In the genomic region with DNA sequence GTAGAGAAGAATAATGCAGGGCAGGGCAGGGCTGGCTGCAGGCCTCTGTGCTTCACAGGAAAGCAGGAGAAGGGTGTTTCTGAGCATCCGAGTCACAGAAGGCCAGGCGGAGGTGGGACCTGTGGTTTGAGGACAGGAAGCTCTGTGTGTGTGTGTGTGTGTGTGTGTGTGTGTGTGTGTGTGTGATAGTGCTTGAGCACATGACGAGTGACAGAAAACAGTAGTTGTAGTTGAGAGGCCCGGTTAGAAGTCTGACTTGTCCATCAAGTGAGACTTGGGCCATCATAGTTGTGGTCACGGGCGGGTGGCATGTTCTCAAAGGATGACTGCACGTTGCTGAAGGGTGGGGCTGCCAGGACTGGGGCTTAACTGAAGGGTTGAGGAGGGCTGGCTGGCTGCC, we compare ENCODE assay signal across 12 mouse cellular contexts. TPM values are rescaled to one million over a fixed set of nuclear protein-coding genes. Genes with fewer than 3 reads are reported as not detected.
DNase-seq lines count a peak whose midpoint lies in the region; ATAC-seq lines count a peak whose summit lies in the region.
"Had no signal": no experiment of that assay in that cellular context is flagged by ENCODE, and none has a peak within 500 bp of the region (broad histone marks: within the 10 kb centered on the region; RNA-seq: fewer than 3 reads in every experiment).

No protein-coding gene starts in this region.

- H3K9me3 ChIP-seq in heart, embryonic 16.5 days (replicated peaks; ENCODE audit: control insufficient read depth, low read length), result no peaks in the 10 kb centered on the region
- no peaks in the 10 kb centered on the region for H3K9me3 ChIP-seq in stomach, embryonic 15.5 days
- H3K9me3 ChIP-seq: heart, embryonic 15.5 days had no signal

- no peaks in the 10 kb centered on the region for H3K27me3 ChIP-seq in heart, embryonic 16.5 days (ENCODE audit: control insufficient read depth, insufficient read depth, low read length)
- H3K27me3 ChIP-seq in stomach, embryonic 15.5 days (replicated peaks), result no peaks in the 10 kb centered on the region
- H3K27me3 ChIP-seq: heart, embryonic 15.5 days had no signal

- peaks cover 63% of the 10 kb centered on the region for H3K36me3 ChIP-seq in heart, embryonic 16.5 days (ENCODE audit: control insufficient read depth, insufficient read depth)
- H3K36me3 ChIP-seq in stomach, embryonic 15.5 days, result peaks cover 60% of the 10 kb centered on the region

- H3K4me2 ChIP-seq in heart, embryonic 16.5 days (ENCODE audit: low read depth, low read length), result no peak overlapping the region
- no peak overlapping the region for H3K4me2 ChIP-seq in stomach, embryonic 15.5 days
- H3K4me2 ChIP-seq: heart, embryonic 15.5 days had no signal

- intact Hi-C loops in left cerebral cortex, postnatal 36 days (cut with DNase I), result no loop called here

- H3K4me3 ChIP-seq in heart, embryonic 16.5 days (ENCODE audit: low read length), result no peak overlapping the region
- H3K4me3 ChIP-seq in brown adipose tissue, adult 24 weeks (ENCODE audit: insufficient read depth, low read depth, low read length), result no peak overlapping the region
- no peak overlapping the region for H3K4me3 ChIP-seq in stomach, embryonic 15.5 days (replicated peaks)
- H3K4me3 ChIP-seq: erythroblast, embryonic 14.5 days; heart, embryonic 15.5 days; left cerebral cortex, adult 2 months had no signal

- H3K9ac ChIP-seq in heart, embryonic 16.5 days (ENCODE audit: low read length), result no peak overlapping the region
- no peak overlapping the region for H3K9ac ChIP-seq in stomach, embryonic 15.5 days
- H3K9ac ChIP-seq: heart, embryonic 15.5 days had no signal

- peak; percentile 28; the same call in 1 of the 2 replicates for ATAC-seq in heart, embryonic 16.5 days (replicated peaks; ENCODE audit: extremely low read depth, insufficient read depth, low FRiP score)
- no peak for ATAC-seq in stomach, embryonic 15.5 days (ENCODE audit: insufficient read depth, low FRiP score, low read depth)

- DNase-seq in heart, adult 9 months (ENCODE audit: low spot score in 2 of 2), result no peak
- peak; percentile 14 for DNase-seq in lung, postnatal 14 days
- DNase-seq in left cerebral cortex, postnatal 36 days (ENCODE audit: low spot score in 2 of 2), result no peak
- DNase-seq in layer of hippocampus, adult 18-20 months (ENCODE audit: low spot score in 2 of 2), result no peak
- no peak for DNase-seq in gastrocnemius, postnatal 10 days

- WGBS in heart, embryonic 16.5 days, result 48% methylated on average over 7 of the region's 7 CpGs
- 48% methylated on average over 7 of the region's 7 CpGs for WGBS in stomach, embryonic 15.5 days

- no peak overlapping the region for H3K27ac ChIP-seq in heart, embryonic 16.5 days (ENCODE audit: low read length)
- H3K27ac ChIP-seq in brown adipose tissue, adult 24 weeks (replicated peaks; ENCODE audit: low read depth, low read length), result peak overlapping the region; percentile 70
- peak overlapping the region; percentile 26; the same call in 1 of the 2 replicates for H3K27ac ChIP-seq in stomach, embryonic 15.5 days
- H3K27ac ChIP-seq: heart, embryonic 15.5 days; left cerebral cortex, adult 2 months had no signal

- no peaks in the 10 kb centered on the region for H3K4me1 ChIP-seq in heart, embryonic 16.5 days (ENCODE audit: control insufficient read depth, insufficient read depth, low read length)
- H3K4me1 ChIP-seq in brown adipose tissue, adult 24 weeks (ENCODE audit: control insufficient read depth, insufficient read depth, insufficient read length, low read length), result peaks cover 6% of the 10 kb centered on the region; the same call in 1 of the 2 replicates
- H3K4me1 ChIP-seq in stomach, embryonic 15.5 days, result peaks cover 14% of the 10 kb centered on the region; the same call in 1 of the 2 replicates

RNA-seq across cellular contexts. Expression of a gene that starts 16.1 kb away (rescaled TPM):
- polyA plus RNA-seq in heart, embryonic 16.5 days (2015; fragmentation: Nextera tagmentation; extraction: Ambion mirVana), result 32.5 and 34.8 TPM in 2 replicates
- polyA plus RNA-seq in brown adipose tissue, adult 24 weeks (2012; ENCODE audit: insufficient read depth, insufficient read length, missing spikeins), result 25.2 and 62.5 TPM in 2 replicates
- polyA plus RNA-seq in stomach, embryonic 15.5 days (2015; fragmentation: Nextera tagmentation; extraction: Ambion mirVana), result 63.8 and 68.8 TPM in 2 replicates
- total RNA-seq in left cerebral cortex, postnatal 36 days (2021), result 100 to 1,000 TPM in 1 of 2 experiments, 10 to 100 TPM in 1; 97.9 to 139 TPM
- 100 to 1,000 TPM; 111 to 136 TPM for total RNA-seq in layer of hippocampus, adult 18-20 months (2021)
- 10 to 100 TPM; 26.4 to 44.1 TPM for total RNA-seq in gastrocnemius, postnatal 10 days (2021)

RNA-seq across cellular contexts. Expression of a gene that starts 35.3 kb away (rescaled TPM):
- polyA plus RNA-seq in heart, embryonic 16.5 days (2015; fragmentation: Nextera tagmentation; extraction: Ambion mirVana), result 0.41 TPM in 1 of 2 replicates, not detected in the other
- polyA plus RNA-seq in brown adipose tissue, adult 24 weeks (2012; ENCODE audit: insufficient read depth, insufficient read length, missing spikeins), result not detected in 2 replicates
- not detected in 2 replicates for polyA plus RNA-seq in stomach, embryonic 15.5 days (2015; fragmentation: Nextera tagmentation; extraction: Ambion mirVana)
- total RNA-seq in left cerebral cortex, postnatal 36 days (2021), result not detected
- not detected for total RNA-seq in layer of hippocampus, adult 18-20 months (2021)
- total RNA-seq in gastrocnemius, postnatal 10 days (2021), result not detected
- total RNA-seq: left cerebral cortex, adult 2 months had no signal
- polyA plus RNA-seq: C2C12; erythroblast, embryonic 14.5 days had no signal

RNA-seq across cellular contexts. Expression of a gene that starts 54.8 kb away (rescaled TPM):
- 9.7 and 9.8 TPM in 2 replicates for polyA plus RNA-seq in heart, embryonic 16.5 days (2015; fragmentation: Nextera tagmentation; extraction: Ambion mirVana)
- 27.7 and 29.4 TPM in 2 replicates for polyA plus RNA-seq in brown adipose tissue, adult 24 weeks (2012; ENCODE audit: insufficient read depth, insufficient read length, missing spikeins)
- 59.1 and 73.0 TPM in 2 replicates for polyA plus RNA-seq in stomach, embryonic 15.5 days (2015; fragmentation: Nextera tagmentation; extraction: Ambion mirVana)
- 100 to 1,000 TPM; 311 to 333 TPM for total RNA-seq in left cerebral cortex, postnatal 36 days (2021)
- 100 to 1,000 TPM; 259 to 271 TPM for total RNA-seq in layer of hippocampus, adult 18-20 months (2021)
- total RNA-seq in gastrocnemius, postnatal 10 days (2021), result 1 to 10 TPM; 5.3 to 5.6 TPM

Comparison
In these comparisons a context has a peak if more than half of its experiments do, and no peak if none do; other contexts are left out.
1. RNA of a gene that starts 54.8 kb away (total RNA-seq): 311 to 333 TPM in left cerebral cortex, postnatal 36 days and 259 to 271 TPM in layer of hippocampus, adult 18-20 months; 5.3 to 5.6 TPM in gastrocnemius, postnatal 10 days; every median in the first group is over 10 times any median in the second.